Mouse (Mus musculus) forelimb bud, embryonic 11.5 days (tissue): ENCODE results near the gene 1810030O07Rik.
"Not testable (repeated sequence)": the region's sequence is repeated elsewhere in the genome, so short reads cannot be mapped to it uniquely, and the experiment has no call there.

Source experiments
- DNase-seq: peaks from one replicate; pipeline ENCODE4 v3.0.0-alpha.2; 2012; ENCODE audit warnings: low read depth, low spot score

1810030O07Rik gene

GRCm38 (mm10) chrX:12673054-12673775 is at the start of gene 1810030O07Rik:
Gene 1810030O07Rik (minus strand): TSS chrX:12673668.
- DNase-seq, result peak; percentile 81

- DNase-seq, result no peak
These were observed 42.6 kb upstream of the 1810030O07Rik start for GRCm38 (mm10) chrX:12716036-12716435.

GRCm38 (mm10) chrX:12713796-12714195 is 40.3 kb upstream of the 1810030O07Rik start:
- no peak for DNase-seq

GRCm38 (mm10) chrX:12686910-12687309 is 13.4 kb upstream of the 1810030O07Rik start:
- no peak for DNase-seq

- DNase-seq, result no peak
These were observed 12.6 kb upstream of the 1810030O07Rik start for GRCm38 (mm10) chrX:12686071-12686470.

GRCm38 (mm10) chrX:12677396-12677795 is 3.9 kb upstream of the 1810030O07Rik start:
- peak; percentile 46 for DNase-seq

- DNase-seq, result no peak
These were observed 19.6 kb downstream of the 1810030O07Rik start for GRCm38 (mm10) chrX:12653879-12654278.

GRCm38 (mm10) chrX:12651906-12652305 is 21.6 kb downstream of the 1810030O07Rik start:
- DNase-seq, result no peak

- no peak for DNase-seq
These were observed 27.8 kb downstream of the 1810030O07Rik start for GRCm38 (mm10) chrX:12645531-12646304.

- no peak for DNase-seq
These were observed 28.5 kb downstream of the 1810030O07Rik start for GRCm38 (mm10) chrX:12644976-12645375.

GRCm38 (mm10) chrX:12625131-12625530 is 48.3 kb downstream of the 1810030O07Rik start:
- DNase-seq, result no peak

GRCm38 (mm10) chrX:12612360-12612759 is 61.1 kb downstream of the 1810030O07Rik start:
- not testable (repeated sequence) for DNase-seq

GRCm38 (mm10) chrX:12611211-12611610 is 62.3 kb downstream of the 1810030O07Rik start:
- DNase-seq, result no peak

GRCm38 (mm10) chrX:12610541-12610940 is 62.9 kb downstream of the 1810030O07Rik start:
- not testable (repeated sequence) for DNase-seq
